Mouse (Mus musculus) intestine, postnatal 0 days (tissue): ENCODE measurements around the gene Rps19. TPM values are rescaled to one million over a fixed set of nuclear protein-coding genes. Genes with fewer than 3 reads are reported as not detected.
"Not testable (repeated sequence)": the region's sequence is repeated elsewhere in the genome, so short reads cannot be mapped to it uniquely, and the experiment has no call there.

Experiments used
- ATAC-seq: fragments of 200-750 bp; cut with Nextera tagmentation; 2 replicates; pipeline ENCODE4 v1.8.0; 2017; ENCODE audit warnings: mild to moderate bottlenecking, moderate TSS enrichment, moderate library complexity
- H3K27ac ChIP-seq: fragments of 300-500 bp; sonication (generic); 2 replicates; pipeline ENCODE4 v1.5.1; 2014; ENCODE audit warnings: mild to moderate bottlenecking, low read depth, low read length, moderate library complexity
- H3K27me3 ChIP-seq: fragments of 300-500 bp; sonication (generic); replicated peaks from 2 replicates; pipeline ENCODE4 v1.6.1; 2014; ENCODE audit warnings: low read length, mixed read lengths; ENCODE audit not compliant: control insufficient read depth, insufficient read depth
- H3K36me3 ChIP-seq: fragments of 300-500 bp; sonication (generic); 2 replicates; pipeline ENCODE4 v1.6.1; 2014; ENCODE audit warnings: mild to moderate bottlenecking, moderate library complexity; ENCODE audit not compliant: control insufficient read depth, insufficient read depth
- H3K4me1 ChIP-seq: fragments of 300-500 bp; sonication (generic); replicated peaks from 2 replicates; pipeline ENCODE4 v1.6.1; 2014; ENCODE audit warnings: antibody characterized with exemption, low read length, mixed read lengths; ENCODE audit not compliant: control insufficient read depth, insufficient read depth
- H3K4me2 ChIP-seq: fragments of 300-500 bp; sonication (generic); replicated peaks from 2 replicates; pipeline ENCODE4 v1.6.1; 2014; ENCODE audit warnings: low read depth, mild to moderate bottlenecking, moderate library complexity
- H3K4me3 ChIP-seq: fragments of 300-500 bp; sonication (generic); 2 replicates; pipeline ENCODE4 v1.5.1; 2014; ENCODE audit warnings: low read depth, low read length
- H3K9ac ChIP-seq: fragments of 300-500 bp; sonication (generic); 2 replicates; pipeline ENCODE4 v1.6.1; 2014; ENCODE audit warnings: mild to moderate bottlenecking, low read depth, low read length
- H3K9me3 ChIP-seq: fragments of 300-500 bp; sonication (generic); 2 replicates; pipeline ENCODE4 v1.6.1; 2016; ENCODE audit warnings: mixed run types; ENCODE audit not compliant: control insufficient read depth
- CTCF ChIP-seq: sonication (generic); IDR thresholded peaks from 2 replicates; pipeline ENCODE4 v1.5.1; 2016; ENCODE audit warnings: low read depth, mild to moderate bottlenecking, control low read depth, antibody characterized with exemption, moderate library complexity
- WGBS: fragments of 180-500 bp; shearing (Covaris S2); extraction: QIAGEN DNeasy Blood & Tissue Kit; methylation state at CpG from one replicate; pipeline ENCODE4 v1.1.7; 2014; 5-methylcytosine and 5-hydroxymethylcytosine counted together
- polyA plus RNA-seq: library from polyadenylated mRNA; unstranded; fragments of >200 nt; fragmentation: Nextera tagmentation; extraction: Ambion mirVana; gene quantifications from 2 replicates; pipeline ENCODE4 v1.2.1, GENCODE M21; 2015

Gene Rps19
- polyA plus RNA-seq, 1 experiment from 2014 or later: 1,200 TPM

DNA sequence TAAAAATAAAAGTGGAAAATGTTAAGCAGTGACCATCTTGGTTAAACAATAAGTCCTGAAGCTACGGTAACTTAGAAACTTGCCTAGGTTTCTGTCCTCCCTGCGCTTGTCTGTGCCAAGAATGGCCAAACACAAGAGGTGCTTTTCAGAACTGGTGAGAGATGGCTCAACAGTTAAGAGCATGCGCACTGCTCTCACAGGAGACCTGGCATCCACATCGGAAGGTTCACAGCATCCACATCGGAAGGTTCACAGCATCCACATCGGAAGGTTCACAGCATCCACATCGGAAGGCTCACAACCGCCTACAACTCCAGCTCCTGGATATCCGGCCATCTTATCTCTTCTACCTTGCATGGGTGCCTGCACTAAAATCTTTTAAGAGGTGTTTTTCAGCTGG lies 39.0 kb upstream of the Rps19 start:
- H3K4me2 ChIP-seq: no peak overlapping the region
- WGBS: 83% methylated on average over 9 of the region's 9 CpGs
- TF ChIP-seq CTCF: no peak
- no peaks in the 10 kb centered on the region for H3K9me3 ChIP-seq
- H3K4me1 ChIP-seq: no peaks in the 10 kb centered on the region
- no peaks in the 10 kb centered on the region for H3K27me3 ChIP-seq
- no peak overlapping the region for H3K9ac ChIP-seq
- H3K36me3 ChIP-seq: no peaks in the 10 kb centered on the region
- H3K4me3 ChIP-seq: no peak overlapping the region
- ATAC-seq: no peak
- no peak overlapping the region for H3K27ac ChIP-seq

DNA sequence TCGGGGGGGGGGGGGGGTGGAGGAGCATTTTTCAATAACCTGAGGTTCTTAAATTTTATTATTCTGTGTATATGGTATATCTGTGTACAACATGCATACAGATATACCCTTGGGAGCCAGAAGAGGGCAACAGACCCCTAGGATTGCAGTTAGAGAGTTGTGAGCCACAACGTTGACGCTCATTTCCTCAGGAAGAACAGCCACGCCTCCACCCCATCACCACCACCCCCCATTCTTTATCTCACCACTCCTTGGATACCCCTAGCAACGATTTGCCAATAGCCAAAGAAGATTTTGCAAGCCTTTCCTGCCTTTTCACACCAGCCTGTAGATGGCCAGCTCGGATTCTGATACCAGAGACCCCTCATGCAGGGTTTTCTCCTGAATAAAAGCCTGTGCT lies 38.5 kb upstream of the Rps19 start:
- Histone ChIP-seq H3K9ac (no peak overlapping the region), H3K9me3 (no peaks in the 10 kb centered on the region), H3K27me3 (no peaks in the 10 kb centered on the region), H3K4me3 (no peak overlapping the region), H3K36me3 (no peaks in the 10 kb centered on the region), H3K4me2 (no peak overlapping the region), H3K27ac (no peak overlapping the region), H3K4me1 (no peaks in the 10 kb centered on the region)
- ATAC-seq: no peak
- WGBS: 4% methylated on average over 6 of the region's 6 CpGs
- TF ChIP-seq CTCF: peak; percentile 34

DNA sequence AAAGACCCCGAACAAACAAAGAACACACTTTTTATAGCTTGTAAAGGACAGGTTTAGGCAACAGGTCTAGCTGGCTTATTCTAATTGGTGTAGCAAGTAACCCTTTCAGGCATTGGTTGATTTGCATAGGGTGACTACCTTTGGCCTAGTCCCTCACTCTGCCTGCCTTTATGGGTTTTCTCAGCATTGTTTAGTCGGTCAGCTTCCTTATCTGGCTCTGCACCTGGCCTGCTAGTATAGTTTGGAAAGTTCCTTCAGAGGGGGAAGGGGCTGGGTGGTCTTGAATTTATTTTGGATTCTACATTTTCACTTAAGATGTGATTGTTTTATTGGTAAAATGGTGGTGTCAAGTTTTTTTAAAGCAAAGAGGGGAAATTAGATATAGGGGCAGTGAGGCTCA lies 37.6 kb upstream of the Rps19 start:
- not testable (repeated sequence) for H3K27ac ChIP-seq, H3K36me3 ChIP-seq, H3K4me1 ChIP-seq, H3K4me2 ChIP-seq, H3K9me3 ChIP-seq, H3K9ac ChIP-seq, H3K4me3 ChIP-seq, ATAC-seq, H3K27me3 ChIP-seq
- WGBS: 9% methylated on average over 2 of the region's 2 CpGs

DNA sequence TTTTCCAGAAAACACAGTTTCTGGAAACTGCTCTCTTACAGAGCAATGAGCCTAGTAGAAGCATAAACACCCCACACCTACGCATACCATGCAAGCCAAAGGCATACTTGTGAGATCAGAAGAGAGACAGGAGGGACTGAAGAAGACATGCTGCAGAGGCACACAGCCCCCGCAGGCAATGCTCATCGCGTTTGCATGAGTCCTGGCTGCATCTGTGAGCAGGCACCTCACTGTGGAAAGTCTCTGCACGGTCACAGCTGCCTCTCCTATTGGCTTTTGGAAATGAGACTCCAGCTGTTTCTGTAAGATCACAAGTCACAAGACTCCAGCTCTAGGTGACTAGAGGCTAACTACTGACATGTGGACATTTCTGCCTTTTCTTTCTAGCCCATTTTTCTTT lies 34.0 kb upstream of the Rps19 start:
- Histone ChIP-seq H3K4me2 (no peak overlapping the region), H3K36me3 (no peaks in the 10 kb centered on the region), H3K4me1 (no peaks in the 10 kb centered on the region), H3K27ac (no peak overlapping the region), H3K9me3 (no peaks in the 10 kb centered on the region), H3K9ac (no peak overlapping the region), H3K27me3 (no peaks in the 10 kb centered on the region), H3K4me3 (no peak overlapping the region)
- ATAC-seq: no peak
- TF ChIP-seq CTCF: no peak
- 18% methylated on average over 5 of the region's 5 CpGs for WGBS

DNA sequence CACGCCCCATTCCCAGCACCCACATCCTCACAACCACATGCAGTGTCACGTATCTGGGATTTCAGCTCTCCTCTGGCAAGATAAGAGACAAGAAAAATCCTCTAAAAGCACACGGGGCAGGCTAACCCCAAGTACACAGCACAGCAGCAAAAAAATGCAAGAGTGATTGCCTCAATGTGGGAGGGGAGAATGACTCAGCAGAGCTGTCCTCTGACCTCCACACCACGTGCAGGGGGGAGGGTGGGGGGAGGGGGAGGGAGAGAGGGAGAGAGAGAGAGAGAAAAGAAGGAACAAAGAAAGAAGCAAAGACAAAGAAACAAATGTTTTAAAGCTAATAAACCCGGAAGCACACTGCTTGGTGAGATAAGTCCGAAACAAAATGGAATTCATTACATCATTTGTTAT lies 33.3 kb upstream of the Rps19 start:
- ATAC-seq: peak; percentile 64; the same call in 1 of the 2 replicates
- no peaks in the 10 kb centered on the region for H3K27me3 ChIP-seq
- 17% methylated on average over 6 of the region's 6 CpGs for WGBS
- no peak overlapping the region for H3K4me2 ChIP-seq
- no peaks in the 10 kb centered on the region for H3K9me3 ChIP-seq
- H3K4me1 ChIP-seq: no peaks in the 10 kb centered on the region
- no peak overlapping the region for H3K9ac ChIP-seq
- H3K27ac ChIP-seq: no peak overlapping the region
- TF ChIP-seq CTCF: no peak
- no peak overlapping the region for H3K4me3 ChIP-seq
- no peaks in the 10 kb centered on the region for H3K36me3 ChIP-seq

DNA sequence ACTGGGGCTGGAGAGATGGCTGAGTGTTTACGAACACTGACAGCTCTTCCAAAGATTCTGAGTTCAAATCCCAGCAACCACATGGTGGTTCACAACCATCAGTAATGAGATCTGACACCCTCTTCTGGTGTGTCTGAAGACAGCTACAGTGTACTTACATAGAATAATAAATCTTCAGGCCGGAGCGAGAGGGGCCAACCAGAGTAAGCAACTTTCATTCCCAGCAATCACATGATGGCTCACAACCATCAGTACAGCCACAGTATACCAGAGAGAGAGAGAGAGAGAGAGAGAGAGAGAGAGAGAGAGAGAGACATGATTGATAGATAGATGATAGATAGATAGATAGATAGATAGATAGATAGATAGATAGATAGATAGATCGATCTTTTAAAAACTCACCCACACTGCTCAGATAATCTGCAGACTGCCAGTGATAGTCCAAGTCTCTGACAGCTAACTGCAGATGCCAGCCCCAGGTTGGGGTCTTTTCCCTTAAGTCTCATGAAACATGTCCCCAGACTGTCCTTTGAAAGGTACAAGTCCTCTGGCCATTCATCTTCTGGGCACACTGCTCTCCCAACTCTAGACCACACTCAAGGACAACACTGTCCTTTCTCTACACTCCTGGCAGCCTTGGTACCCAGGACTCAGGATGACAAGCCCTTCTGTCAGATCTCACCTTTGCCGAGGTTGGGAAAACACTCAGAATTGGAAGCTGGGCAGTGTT lies 32.4 kb upstream of the Rps19 start:
- Histone ChIP-seq H3K9me3 (no peaks in the 10 kb centered on the region), H3K27ac (no peak overlapping the region)

More for the DNA sequence above, 32.4 kb upstream of the Rps19 start:
- Histone ChIP-seq H3K9ac (no peak overlapping the region), H3K4me1 (no peaks in the 10 kb centered on the region), H3K4me3 (no peak overlapping the region), H3K36me3 (no peaks in the 10 kb centered on the region), H3K4me2 (no peak overlapping the region), H3K27me3 (no peaks in the 10 kb centered on the region)
- WGBS: 80% methylated on average over 5 of the region's 5 CpGs
- TF ChIP-seq CTCF: no peak
- no peak for ATAC-seq
